Mouse (Mus musculus): ENCODE results near the gene Acsm2. TPM values are rescaled to one million over a fixed set of nuclear protein-coding genes. Genes with fewer than 3 reads are reported as not detected.

The Acsm2 gene
- total RNA-seq, 2 experiments from 2014 or later, result not detected

Other genes starting within 250 kb of the Acsm2 start
- gene Gp2, start 95.1 kb upstream of the Acsm2 start, total RNA-seq (2021), result not detected
- gene Umod, start 75.1 kb upstream of the Acsm2 start, total RNA-seq (2021), result not detected
- gene Acsm5, start 34.9 kb upstream of the Acsm2 start, total RNA-seq (2021), result under 1 TPM; 0.22 to 0.34 TPM
- not detected for gene Pdilt, start 30.9 kb upstream of the Acsm2 start, total RNA-seq (2021)
- not detected for gene Acsm1, start 52.7 kb downstream of the Acsm2 start, total RNA-seq (2021)
- gene Acsm4, start 135.7 kb downstream of the Acsm2 start, total RNA-seq (2021), result not detected
- 10 to 100 TPM; 44.1 to 46.0 TPM for gene Thumpd1, start 166.5 kb downstream of the Acsm2 start, total RNA-seq (2021)
- not detected for gene Acsm3, start 206.6 kb downstream of the Acsm2 start, total RNA-seq (2021)
- gene Rexo5, start 239.7 kb downstream of the Acsm2 start, total RNA-seq (2021), result 1 to 10 TPM; 3.6 to 4.6 TPM
- gene Eri2, start 239.7 kb downstream of the Acsm2 start, total RNA-seq (2021), result 1 to 10 TPM; 7.1 to 9.6 TPM

Measured in layer of hippocampus, postnatal 10 days (tissue).